Mouse (Mus musculus): ENCODE results near the gene Prss43.

Gene Prss43

GRCm38 (mm10) chr9:110840905-110841304, 14.4 kb downstream of the Prss43 start:
- no peak for DNase-seq (ENCODE audit: low read depth)

GRCm38 (mm10) chr9:110841438-110841837, 14.9 kb downstream of the Prss43 start:
- no peak for DNase-seq (ENCODE audit: low read depth)

- no peak for DNase-seq (ENCODE audit: low read depth)
These were observed 17.7 kb downstream of the Prss43 start, which contains the start of gene Prss46 for GRCm38 (mm10) chr9:110844206-110844605. Prss46 (plus strand) TSS chr9:110844506.

- DNase-seq (ENCODE audit: low read depth): no peak
These were observed 22.7 kb downstream of the Prss43 start for GRCm38 (mm10) chr9:110849162-110849561.

- no peak for DNase-seq (ENCODE audit: low read depth)
These were observed 29.4 kb downstream of the Prss43 start for GRCm38 (mm10) chr9:110855903-110856302.

- DNase-seq (ENCODE audit: low read depth): no peak
These were observed 30.4 kb downstream of the Prss43 start for GRCm38 (mm10) chr9:110856920-110857319.

GRCm38 (mm10) chr9:110857781-110858472, 31.4 kb downstream of the Prss43 start, which contains the start of gene Prss50:
Prss50 (plus strand) TSS chr9:110857967.
- peak; percentile 34 for DNase-seq (ENCODE audit: low read depth)

- DNase-seq (ENCODE audit: low read depth): no peak
These were observed 32.0 kb downstream of the Prss43 start for GRCm38 (mm10) chr9:110858523-110858922.

- DNase-seq (ENCODE audit: low read depth): no peak
These were observed 32.6 kb downstream of the Prss43 start for GRCm38 (mm10) chr9:110858967-110859596.

- DNase-seq (ENCODE audit: low read depth): peak; percentile 81
These were observed 44.5 kb downstream of the Prss43 start for GRCm38 (mm10) chr9:110871030-110871429.

- no peak for DNase-seq (ENCODE audit: low read depth)
These were observed 47.5 kb downstream of the Prss43 start for GRCm38 (mm10) chr9:110873681-110874659.

- no peak for DNase-seq (ENCODE audit: low read depth)
These were observed 48.2 kb downstream of the Prss43 start for GRCm38 (mm10) chr9:110874660-110875191.

- DNase-seq (ENCODE audit: low read depth): no peak
These were observed 48.8 kb downstream of the Prss43 start for GRCm38 (mm10) chr9:110875288-110875695.

- no peak for DNase-seq (ENCODE audit: low read depth)
These were observed 50.9 kb downstream of the Prss43 start for GRCm38 (mm10) chr9:110877353-110877752.

GRCm38 (mm10) chr9:110877888-110878287, 51.4 kb downstream of the Prss43 start:
- DNase-seq (ENCODE audit: low read depth): no peak

GRCm38 (mm10) chr9:110879191-110879920, 52.9 kb downstream of the Prss43 start, which contains the start of gene Als2cl:
Als2cl (plus strand) TSS chr9:110879870.
- DNase-seq (ENCODE audit: low read depth): no peak

- DNase-seq (ENCODE audit: low read depth): peak; percentile 88
These were observed 53.6 kb downstream of the Prss43 start, which contains the start of gene Tmie for GRCm38 (mm10) chr9:110879998-110880561. Tmie (minus strand) TSS chr9:110880113.

- no peak for DNase-seq (ENCODE audit: low read depth)
These were observed 54.3 kb downstream of the Prss43 start for GRCm38 (mm10) chr9:110880772-110881171.

Data from induced T-regulatory cell, adult 2 months (primary cell).